ENCODE assay signal across 8 mouse cellular contexts in genomic region chr5:75148343-75149127, GRCm38 (mm10). TPM values are rescaled to one million over a fixed set of nuclear protein-coding genes. Genes with fewer than 3 reads are reported as not detected.
DNase-seq lines count a peak whose midpoint lies in the region; ATAC-seq and TF ChIP-seq lines count a peak whose summit lies in the region.

No protein-coding gene starts in this region.

- no peak for ATAC-seq in hindbrain, embryonic 15.5 days (ENCODE audit: low FRiP score, low read depth)
- 0 out of 2 replicates have a peak, but pooled peaks have one; percentile 8 for ATAC-seq in lung, embryonic 16.5 days (ENCODE audit: low read depth)
- no peak for ATAC-seq in granulocyte monocyte progenitor cell, adult 5-6 weeks (replicated peaks; ENCODE audit: poor library complexity, severe bottlenecking)
- ATAC-seq in megakaryocyte, adult 5-6 weeks (ENCODE audit: poor library complexity, severe bottlenecking): no peak

- no peak overlapping the region for H3K9ac ChIP-seq in hindbrain, embryonic 15.5 days
- H3K9ac ChIP-seq in lung, embryonic 16.5 days (ENCODE audit: low read length): peak overlapping the region; percentile 42

- H3K4me2 ChIP-seq in hindbrain, embryonic 15.5 days: peak overlapping the region; percentile 31
- peak overlapping the region; percentile 43 for H3K4me2 ChIP-seq in lung, embryonic 16.5 days (ENCODE audit: low read depth, low read length)

- 7% methylated on average over 30 of the region's 30 CpGs for WGBS in lung, adult 2 months
- WGBS in hindbrain, embryonic 15.5 days: 2% methylated on average over 30 of the region's 30 CpGs
- WGBS in lung, embryonic 16.5 days: 6% methylated on average over 30 of the region's 30 CpGs

- intact Hi-C loops in gastrocnemius, postnatal 14 days (cut with DNase I; ENCODE audit: low total_unique reads): no loop called here

- no peaks in the 10 kb centered on the region for H3K36me3 ChIP-seq in hindbrain, embryonic 15.5 days
- no peaks in the 10 kb centered on the region for H3K36me3 ChIP-seq in lung, embryonic 16.5 days (ENCODE audit: control insufficient read depth, insufficient read depth, low read length)

- peak; percentile 38; the same call in 1 of the 2 replicates for TF ChIP-seq POLR2A in lung, adult 2 months (IDR thresholded peaks at IDR 0.05; ENCODE audit: borderline replicate concordance, extremely low read depth, low read depth, low read length)

- H3K4me1 ChIP-seq in lung, adult 2 months (ENCODE audit: control insufficient read depth, insufficient read depth, low read length): 0 out of 2 replicates have a peak, but pooled peaks cover under 1% of the 10 kb centered on the region
- peaks cover 26% of the 10 kb centered on the region for H3K4me1 ChIP-seq in hindbrain, embryonic 15.5 days (replicated peaks)
- H3K4me1 ChIP-seq in lung, embryonic 16.5 days (replicated peaks; ENCODE audit: control insufficient read depth, insufficient read depth, low read length): peaks cover 13% of the 10 kb centered on the region

- H3K27ac ChIP-seq in hindbrain, embryonic 15.5 days (replicated peaks): no peak overlapping the region
- H3K27ac ChIP-seq in lung, embryonic 16.5 days (ENCODE audit: low read length): peak overlapping the region; percentile 5; the same call in 1 of the 2 replicates

- peaks cover 64% of the 10 kb centered on the region for H3K27me3 ChIP-seq in hindbrain, embryonic 15.5 days
- peaks cover 52% of the 10 kb centered on the region for H3K27me3 ChIP-seq in lung, embryonic 16.5 days (ENCODE audit: control insufficient read depth, insufficient read depth, low read depth, low read length)

- H3K4me3 ChIP-seq in lung, adult 2 months (replicated peaks; ENCODE audit: extremely low read depth, low read depth, low read length): no peak overlapping the region
- H3K4me3 ChIP-seq in hindbrain, embryonic 15.5 days: no peak overlapping the region
- H3K4me3 ChIP-seq in lung, embryonic 16.5 days (ENCODE audit: low read length): peak overlapping the region; percentile 34

- no peak for TF ChIP-seq CTCF in lung, adult 2 months (IDR thresholded peaks at IDR 0.05; ENCODE audit: insufficient read depth, low read length)

- H3K9me3 ChIP-seq in hindbrain, embryonic 15.5 days: no peaks in the 10 kb centered on the region
- no peaks in the 10 kb centered on the region for H3K9me3 ChIP-seq in lung, embryonic 16.5 days (ENCODE audit: control insufficient read depth, low read length)

- DNase-seq in lung, adult 2 months: no peak
- DNase-seq in lung, postnatal 14 days: no peak
- peak; percentile 73 for DNase-seq in gastrocnemius, postnatal 14 days
- DNase-seq in layer of hippocampus, adult 8-10 months (ENCODE audit: low spot score in 2 of 2): no peak

RNA-seq across cellular contexts. Expression of gene Pdgfra, which starts 3.6 kb away (rescaled TPM):
- 51.0 and 82.2 TPM in 2 replicates for polyA plus RNA-seq in lung, adult 2 months (2012; rRNA removed)
- 10 to 100 TPM; 38.7 to 41.4 TPM for total RNA-seq in gastrocnemius, postnatal 14 days (2021)
- 17.1 and 17.4 TPM in 2 replicates for polyA plus RNA-seq in hindbrain, embryonic 15.5 days (2015; fragmentation: Nextera tagmentation; extraction: Ambion mirVana)
- polyA plus RNA-seq in lung, embryonic 16.5 days (2015; fragmentation: Nextera tagmentation; extraction: Ambion mirVana): 53.3 and 53.6 TPM in 2 replicates
- not detected in 2 replicates for total RNA-seq in granulocyte monocyte progenitor cell, adult 5-6 weeks (2014; fragmentation: Nextera tagmentation)
- total RNA-seq in granulocyte monocyte progenitor cell, adult 5-6 weeks (2017): not detected in 2 replicates
- total RNA-seq in layer of hippocampus, adult 8-10 months (2022): 10 to 100 TPM; 35.8 to 45.2 (median 38.4) TPM
- 0.04 TPM in 1 of 2 replicates, not detected in the other for total RNA-seq in megakaryocyte, adult 5-6 weeks (2015)
- total RNA-seq in megakaryocyte, adult 5-6 weeks (2017): 0.12 and 0.29 TPM in 2 replicates

Comparison
In these comparisons a context has a peak if more than half of its experiments do, and no peak if none do; other contexts are left out.
1. RNA of gene Pdgfra, which starts 3.6 kb away (total RNA-seq): 38.7 to 41.4 TPM in gastrocnemius, postnatal 14 days and 35.8 to 45.2 TPM in layer of hippocampus, adult 8-10 months; 0.04 to 0.29 TPM in megakaryocyte, adult 5-6 weeks and not detected in granulocyte monocyte progenitor cell, adult 5-6 weeks; every median in the first group is over 10 times any median in the second.